In genomic region chr13:29232681-29233080, GRCm38 (mm10) we compare ENCODE assay signal across 11 mouse cellular contexts.
DNase-seq lines count a peak whose midpoint lies in the region; ATAC-seq and TF ChIP-seq lines count a peak whose summit lies in the region.
"Had no signal": no experiment of that assay in that cellular context is flagged by ENCODE, and none has a peak within 500 bp of the region (broad histone marks: within the 10 kb centered on the region; RNA-seq: fewer than 3 reads in every experiment).

No protein-coding gene starts in this region.

- H3K4me1 ChIP-seq in intestine, embryonic 14.5 days (replicated peaks; ENCODE audit: control insufficient read depth, insufficient read depth, low read length) = no peaks in the 10 kb centered on the region
- H3K4me1 ChIP-seq in intestine, embryonic 16.5 days (ENCODE audit: control insufficient read depth, insufficient read depth, low read length) = no peaks in the 10 kb centered on the region
- H3K4me1 ChIP-seq in embryonic facial prominence, embryonic 14.5 days (ENCODE audit: control insufficient read depth, insufficient read depth, low read length) = no peaks in the 10 kb centered on the region; the same call in 1 of the 2 replicates
- H3K4me1 ChIP-seq in liver, postnatal 0 days (ENCODE audit: insufficient read depth) = no peaks in the 10 kb centered on the region
- H3K4me1 ChIP-seq: heart, embryonic 12.5 days; liver, embryonic 13.5 days had no signal

- H3K27me3 ChIP-seq in intestine, embryonic 14.5 days (replicated peaks; ENCODE audit: control insufficient read depth, insufficient read depth, low read length) = no peaks in the 10 kb centered on the region
- H3K27me3 ChIP-seq in intestine, embryonic 16.5 days (replicated peaks; ENCODE audit: control insufficient read depth, insufficient read depth, low read length) = no peaks in the 10 kb centered on the region
- no peaks in the 10 kb centered on the region for H3K27me3 ChIP-seq in embryonic facial prominence, embryonic 14.5 days (replicated peaks; ENCODE audit: control insufficient read depth, insufficient read depth, low read length)
- no peaks in the 10 kb centered on the region for H3K27me3 ChIP-seq in liver, postnatal 0 days (ENCODE audit: insufficient read depth, low read length)
- H3K27me3 ChIP-seq: heart, embryonic 12.5 days; liver, embryonic 13.5 days had no signal

- 27% methylated on average over 4 of the region's 4 CpGs for WGBS in intestine, embryonic 14.5 days
- WGBS in intestine, embryonic 16.5 days = 28% methylated on average over 4 of the region's 4 CpGs
- 44% methylated on average over 4 of the region's 4 CpGs for WGBS in embryonic facial prominence, embryonic 14.5 days
- WGBS in liver, postnatal 0 days (ENCODE audit: insufficient replicate concordance) = 49% methylated on average over 4 of the region's 4 CpGs

- no peak for TF ChIP-seq CTCF in liver, postnatal 0 days (IDR thresholded peaks at IDR 0.05; ENCODE audit: low read depth)

- peak; percentile 72 for DNase-seq in intestine, embryonic 14.5 days (ENCODE audit: low spot score)
- peak; percentile 33 for DNase-seq in thymus, postnatal 0 days (ENCODE audit: low spot score)
- DNase-seq in thymus, adult 18-20 months = no peak
- peak; percentile 44 for DNase-seq in embryonic facial prominence, embryonic 14.5 days (ENCODE audit: low spot score)
- DNase-seq in telencephalon, adult 2 months (ENCODE audit: low read depth, low spot score) = peak; percentile 12
- DNase-seq in spleen, postnatal 10 days (ENCODE audit: low spot score in 2 of 2) = no peak
- no peak for DNase-seq in liver, postnatal 0 days
- DNase-seq: cerebellum, adult 18-20 months; liver, embryonic 13.5 days had no signal

- H3K4me2 ChIP-seq in intestine, embryonic 14.5 days (ENCODE audit: low read length) = no peak overlapping the region
- no peak overlapping the region for H3K4me2 ChIP-seq in intestine, embryonic 16.5 days (ENCODE audit: low read depth, low read length)
- no peak overlapping the region for H3K4me2 ChIP-seq in embryonic facial prominence, embryonic 14.5 days (ENCODE audit: low read depth, low read length)
- no peak overlapping the region for H3K4me2 ChIP-seq in liver, postnatal 0 days (ENCODE audit: low read depth, low read length)
- H3K4me2 ChIP-seq: heart, embryonic 12.5 days; liver, embryonic 13.5 days had no signal

- TF ChIP-seq EP300 in liver, postnatal 0 days (IDR thresholded peaks at IDR 0.05; ENCODE audit: low read depth) = no peak

- H3K9ac ChIP-seq in intestine, embryonic 14.5 days (ENCODE audit: low read length) = no peak overlapping the region
- no peak overlapping the region for H3K9ac ChIP-seq in intestine, embryonic 16.5 days (ENCODE audit: low read depth, low read length)
- no peak overlapping the region for H3K9ac ChIP-seq in embryonic facial prominence, embryonic 14.5 days (ENCODE audit: low read depth, low read length)
- no peak overlapping the region for H3K9ac ChIP-seq in liver, postnatal 0 days (replicated peaks)
- H3K9ac ChIP-seq: heart, embryonic 12.5 days; liver, embryonic 13.5 days had no signal

- H3K36me3 ChIP-seq in intestine, embryonic 14.5 days (ENCODE audit: control insufficient read depth, insufficient read depth, low read length) = no peaks in the 10 kb centered on the region
- no peaks in the 10 kb centered on the region for H3K36me3 ChIP-seq in intestine, embryonic 16.5 days (ENCODE audit: control insufficient read depth, insufficient read depth, low read length)
- no peaks in the 10 kb centered on the region for H3K36me3 ChIP-seq in embryonic facial prominence, embryonic 14.5 days (ENCODE audit: control insufficient read depth, insufficient read depth, low read length)
- H3K36me3 ChIP-seq in liver, postnatal 0 days (replicated peaks; ENCODE audit: insufficient read depth, low read length) = no peaks in the 10 kb centered on the region
- H3K36me3 ChIP-seq: heart, embryonic 12.5 days; liver, embryonic 13.5 days had no signal

- no peak overlapping the region for H3K4me3 ChIP-seq in intestine, embryonic 14.5 days (ENCODE audit: low read depth, low read length)
- no peak overlapping the region for H3K4me3 ChIP-seq in intestine, embryonic 16.5 days (ENCODE audit: low read length)
- H3K4me3 ChIP-seq in embryonic facial prominence, embryonic 14.5 days (ENCODE audit: low read depth, low read length) = no peak overlapping the region
- H3K4me3 ChIP-seq in liver, postnatal 0 days (ENCODE audit: low read depth, low read length) = no peak overlapping the region
- H3K4me3 ChIP-seq: heart, embryonic 12.5 days; liver, embryonic 13.5 days had no signal

- 0 out of 2 replicates have a peak, but pooled peaks have one; percentile 27 for ATAC-seq in intestine, embryonic 14.5 days (replicated peaks; ENCODE audit: low FRiP score, low TSS enrichment, low read depth)
- ATAC-seq in intestine, embryonic 16.5 days = no peak
- no peak for ATAC-seq in embryonic facial prominence, embryonic 14.5 days (ENCODE audit: low read depth)
- no peak for ATAC-seq in liver, postnatal 0 days

- no peaks in the 10 kb centered on the region for H3K9me3 ChIP-seq in intestine, embryonic 14.5 days (ENCODE audit: control insufficient read depth, low read length)
- H3K9me3 ChIP-seq in intestine, embryonic 16.5 days (ENCODE audit: control insufficient read depth, low read length) = no peaks in the 10 kb centered on the region
- H3K9me3 ChIP-seq in embryonic facial prominence, embryonic 14.5 days (ENCODE audit: control insufficient read depth, low read length) = peaks cover 11% of the 10 kb centered on the region
- H3K9me3 ChIP-seq in liver, postnatal 0 days (ENCODE audit: low read length) = no peaks in the 10 kb centered on the region
- H3K9me3 ChIP-seq: heart, embryonic 12.5 days; liver, embryonic 13.5 days had no signal

- no peak overlapping the region for H3K27ac ChIP-seq in intestine, embryonic 14.5 days (ENCODE audit: low read depth)
- no peak overlapping the region for H3K27ac ChIP-seq in intestine, embryonic 16.5 days (ENCODE audit: low read length)
- H3K27ac ChIP-seq in embryonic facial prominence, embryonic 14.5 days (replicated peaks; ENCODE audit: low read depth, low read length) = no peak overlapping the region
- H3K27ac ChIP-seq in liver, postnatal 0 days (ENCODE audit: low read depth) = no peak overlapping the region
- H3K27ac ChIP-seq: liver, embryonic 13.5 days had no signal

Comparison
In these comparisons a context has a peak if more than half of its experiments do, and no peak if none do; other contexts are left out.
1. DNase-seq: peak in intestine, embryonic 14.5 days (single experiment), thymus, postnatal 0 days (single experiment), embryonic facial prominence, embryonic 14.5 days (single experiment) and telencephalon, adult 2 months (single experiment); none in thymus, adult 18-20 months (0 of 2), spleen, postnatal 10 days (0 of 2) and liver, postnatal 0 days (single experiment).